Comparison of ENCODE assay signal across 8 mouse cellular contexts in the genomic region with DNA sequence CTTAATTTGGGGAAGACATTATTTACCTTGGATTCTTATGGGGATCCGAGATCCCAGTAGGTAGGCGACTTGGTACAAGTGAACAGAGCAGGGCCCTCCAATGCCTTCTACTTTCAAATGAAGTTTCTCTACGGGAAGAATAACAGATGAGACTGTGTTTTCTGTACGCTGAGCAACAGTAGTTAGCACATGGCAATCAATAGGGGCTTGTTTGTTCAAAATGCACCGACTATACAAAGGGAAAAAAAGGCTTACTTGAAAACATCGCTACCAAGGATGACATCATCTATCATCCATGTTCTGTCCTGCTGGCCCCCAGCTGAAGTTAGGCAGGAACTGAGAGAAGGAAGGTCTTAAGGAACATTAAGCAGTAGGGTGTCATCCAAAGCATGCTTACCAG. TPM values are rescaled to one million over a fixed set of nuclear protein-coding genes. Genes with fewer than 3 reads are reported as not detected.
DNase-seq lines count a peak whose midpoint lies in the region; ATAC-seq and TF ChIP-seq lines count a peak whose summit lies in the region.

A gene (plus strand): TSS at position 301 of the 400 bp plus-strand sequence.

- no peaks in the 10 kb centered on the region for H3K27me3 ChIP-seq in embryonic facial prominence, embryonic 12.5 days
- H3K27me3 ChIP-seq in heart, embryonic 12.5 days (replicated peaks): no peaks in the 10 kb centered on the region
- H3K27me3 ChIP-seq in midbrain, embryonic 16.5 days (ENCODE audit: control insufficient read depth, insufficient read depth, low read depth, low read length): no peaks in the 10 kb centered on the region

- H3K36me3 ChIP-seq in embryonic facial prominence, embryonic 12.5 days: no peaks in the 10 kb centered on the region
- H3K36me3 ChIP-seq in heart, embryonic 12.5 days: no peaks in the 10 kb centered on the region
- H3K36me3 ChIP-seq in midbrain, embryonic 16.5 days (ENCODE audit: control insufficient read depth, insufficient read depth, low read length): no peaks in the 10 kb centered on the region

- 83% methylated on average over 6 of the region's 6 CpGs for WGBS in embryonic facial prominence, embryonic 12.5 days
- WGBS in heart, embryonic 12.5 days: 83% methylated on average over 6 of the region's 6 CpGs
- 88% methylated on average over 6 of the region's 6 CpGs for whole genome bisulfite sequencing in midbrain, embryonic 16.5 days

- no peak within 1 kb of the TSS for H3K4me2 ChIP-seq in embryonic facial prominence, embryonic 12.5 days (replicated peaks)
- H3K4me2 ChIP-seq in heart, embryonic 12.5 days: no peak within 1 kb of the TSS
- no peak within 1 kb of the TSS for H3K4me2 ChIP-seq in midbrain, embryonic 16.5 days (ENCODE audit: low read length)

- H3K4me3 ChIP-seq in left cerebral cortex, adult 2 months: no peak within 1 kb of the TSS
- H3K4me3 ChIP-seq in embryonic facial prominence, embryonic 12.5 days: no peak within 1 kb of the TSS
- H3K4me3 ChIP-seq in heart, embryonic 12.5 days: no peak within 1 kb of the TSS
- H3K4me3 ChIP-seq in midbrain, embryonic 16.5 days (ENCODE audit: low read depth, low read length): no peak within 1 kb of the TSS

- H3K9me3 ChIP-seq in embryonic facial prominence, embryonic 12.5 days: no peaks in the 10 kb centered on the region
- H3K9me3 ChIP-seq in heart, embryonic 12.5 days (replicated peaks): no peaks in the 10 kb centered on the region
- H3K9me3 ChIP-seq in midbrain, embryonic 16.5 days (replicated peaks; ENCODE audit: control insufficient read depth, low read length, poor library complexity, severe bottlenecking): no peaks in the 10 kb centered on the region

- no peak for TF ChIP-seq CTCF in left cerebral cortex, adult 2 months (IDR thresholded peaks at IDR 0.05)

- no peak for DNase-seq in left cerebral cortex, adult 2 months (ENCODE audit: extremely low spot score in 1 of 2, low spot score in 2 of 2)
- no peak for DNase-seq in left cerebral cortex, adult 9 months (ENCODE audit: low spot score in 2 of 2)
- DNase-seq in left cerebral cortex, adult 8-10 months (ENCODE audit: low spot score in 2 of 2): no peak
- no peak for DNase-seq in embryo, embryonic 9.5 days (ENCODE audit: extremely low spot score)
- no peak for DNase-seq in ovary, postnatal 10 days (ENCODE audit: low spot score)

- H3K27ac ChIP-seq in left cerebral cortex, adult 2 months: peak within 1 kb of the TSS; percentile 45
- H3K27ac ChIP-seq in embryonic facial prominence, embryonic 12.5 days: 0 out of 2 replicates have a peak within 1 kb of the TSS, but pooled peaks have one; percentile 83
- H3K27ac ChIP-seq in heart, embryonic 12.5 days (ENCODE audit: poor library complexity, severe bottlenecking): no peak within 1 kb of the TSS
- H3K27ac ChIP-seq in midbrain, embryonic 16.5 days (ENCODE audit: low read length): no peak within 1 kb of the TSS

- H3K4me1 ChIP-seq in embryonic facial prominence, embryonic 12.5 days: peaks cover 14% of the 10 kb centered on the region
- H3K4me1 ChIP-seq in heart, embryonic 12.5 days (replicated peaks): peaks cover 9% of the 10 kb centered on the region; the same call in 1 of the 2 replicates
- 0 out of 2 replicates have a peak, but pooled peaks cover 3% of the 10 kb centered on the region for H3K4me1 ChIP-seq in midbrain, embryonic 16.5 days (ENCODE audit: control insufficient read depth, insufficient read depth, low read length)

- no peak within 1 kb of the TSS for H3K9ac ChIP-seq in embryonic facial prominence, embryonic 12.5 days
- H3K9ac ChIP-seq in heart, embryonic 12.5 days: no peak within 1 kb of the TSS
- no peak within 1 kb of the TSS for H3K9ac ChIP-seq in midbrain, embryonic 16.5 days (ENCODE audit: low read depth, low read length)

- intact Hi-C loops in left cerebral cortex, adult 2 months (cut with DNase I): no loop called here

- no peak for ATAC-seq in embryonic facial prominence, embryonic 12.5 days (ENCODE audit: insufficient number of reproducible peaks, insufficient read depth, low FRiP score, low TSS enrichment)
- no peak for ATAC-seq in heart, embryonic 12.5 days (ENCODE audit: insufficient number of reproducible peaks, low FRiP score)
- no peak for ATAC-seq in midbrain, embryonic 16.5 days

RNA-seq across cellular contexts. Expression of the gene that starts here (rescaled TPM):
- total RNA-seq in left cerebral cortex, adult 2 months (2021): 100 to 1,000 TPM; 284 to 293 TPM
- polyA plus RNA-seq in embryonic facial prominence, embryonic 12.5 days (2016; fragmentation: Nextera tagmentation; extraction: Ambion mirVana): 76.4 and 81.6 TPM in 2 replicates
- polyA plus RNA-seq in heart, embryonic 12.5 days (2016; fragmentation: Nextera tagmentation; extraction: Ambion mirVana): 84.6 and 90.9 TPM in 2 replicates
- total RNA-seq in left cerebral cortex, adult 8-10 months (2022): 100 to 1,000 TPM; 283 to 318 (median 295) TPM
- 93.7 and 106 TPM in 2 replicates for polyA plus RNA-seq in midbrain, embryonic 16.5 days (2015; fragmentation: Nextera tagmentation; extraction: Ambion mirVana)

Comparison
In these comparisons a context has a peak if more than half of its experiments do, and no peak if none do; other contexts are left out.
1. H3K27ac ChIP-seq: peak in left cerebral cortex, adult 2 months (single experiment) and embryonic facial prominence, embryonic 12.5 days (single experiment); none in heart, embryonic 12.5 days (single experiment) and midbrain, embryonic 16.5 days (single experiment).